Mouse (Mus musculus) gastrocnemius, postnatal 4 days (tissue): ENCODE measurements around the gene H2-D1. TPM values are rescaled to one million over a fixed set of nuclear protein-coding genes. Genes with fewer than 3 reads are reported as not detected.
"Not testable (repeated sequence)": the region's sequence is repeated elsewhere in the genome, so short reads cannot be mapped to it uniquely, and the experiment has no call there.

Experiments
- DNase-seq, 2 experiments: peaks; one replicate each; pipeline ENCODE4 v3.0.0; 2021 to 2022; ENCODE audit warnings: low spot score in 2 of 2, mixed read lengths in 2 of 2
- total RNA-seq, 2 experiments: library from RNA; stranded (reverse); gene quantifications; 2 replicates each; pipeline ENCODE4 v1.2.3; 2021

Gene H2-D1
- total RNA-seq, 2 experiments from 2014 or later, result 44.5 to 55.8 TPM

DNA sequence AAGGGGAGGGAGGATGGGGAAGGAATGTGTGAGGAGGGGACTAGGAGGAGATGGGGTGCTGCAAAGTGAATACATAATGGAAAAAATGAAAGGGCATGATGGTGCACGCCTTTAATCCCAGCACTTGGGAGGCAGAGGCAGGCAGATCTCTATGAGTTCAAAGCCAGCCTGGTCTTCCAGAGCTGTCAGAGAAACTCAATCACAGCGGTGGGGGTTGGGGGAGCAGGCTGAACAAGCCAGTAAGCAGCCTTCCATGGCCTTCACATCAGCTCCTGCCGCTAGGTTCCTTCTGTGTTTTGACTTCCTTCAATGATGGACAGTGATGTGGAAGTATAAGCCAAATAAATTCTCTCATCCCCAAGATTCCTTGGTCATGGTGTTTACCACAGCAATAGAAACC lies 7.2 kb upstream of the H2-D1 start:
- DNase-seq, result no peak

DNA sequence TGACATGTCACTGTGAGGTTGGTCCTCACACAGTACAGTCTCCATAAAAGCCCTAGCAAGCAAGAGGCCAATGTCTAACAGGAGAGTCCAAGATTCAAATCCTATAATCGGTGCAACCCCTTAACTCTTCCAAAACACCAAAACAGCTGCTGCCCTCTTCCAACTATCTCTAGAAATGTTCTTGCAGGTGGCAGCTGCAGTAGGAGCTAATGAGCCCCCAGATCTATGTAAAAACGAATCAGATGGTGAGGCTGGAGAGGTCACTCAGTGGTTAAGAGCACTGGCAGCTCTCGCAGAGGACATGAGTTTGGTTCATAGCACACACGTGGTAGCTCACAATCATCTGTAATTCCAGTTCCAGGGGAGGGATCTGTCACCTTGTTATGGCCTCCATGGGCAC lies 6.8 kb upstream of the H2-D1 start:
- no peak for DNase-seq

DNA sequence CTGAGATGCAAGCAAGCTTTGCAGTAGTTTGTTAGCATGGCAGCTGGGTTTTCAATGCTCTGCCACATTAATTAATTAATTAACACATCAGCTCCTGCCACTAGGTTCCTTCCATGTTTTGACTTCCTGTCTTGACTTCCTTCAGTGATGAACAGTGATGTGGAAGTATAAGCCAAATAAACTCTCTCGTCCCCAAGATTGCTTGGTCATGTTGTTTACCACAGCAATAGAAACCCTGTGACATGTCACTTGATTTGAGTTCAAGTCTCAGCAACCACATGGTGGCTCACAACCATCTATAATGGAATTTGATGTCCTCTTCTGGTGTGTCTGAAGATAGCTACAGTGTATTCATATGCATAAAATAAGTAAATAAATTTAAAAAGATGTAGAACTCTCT lies 5.2 kb upstream of the H2-D1 start:
- DNase-seq, result no peak

DNA sequence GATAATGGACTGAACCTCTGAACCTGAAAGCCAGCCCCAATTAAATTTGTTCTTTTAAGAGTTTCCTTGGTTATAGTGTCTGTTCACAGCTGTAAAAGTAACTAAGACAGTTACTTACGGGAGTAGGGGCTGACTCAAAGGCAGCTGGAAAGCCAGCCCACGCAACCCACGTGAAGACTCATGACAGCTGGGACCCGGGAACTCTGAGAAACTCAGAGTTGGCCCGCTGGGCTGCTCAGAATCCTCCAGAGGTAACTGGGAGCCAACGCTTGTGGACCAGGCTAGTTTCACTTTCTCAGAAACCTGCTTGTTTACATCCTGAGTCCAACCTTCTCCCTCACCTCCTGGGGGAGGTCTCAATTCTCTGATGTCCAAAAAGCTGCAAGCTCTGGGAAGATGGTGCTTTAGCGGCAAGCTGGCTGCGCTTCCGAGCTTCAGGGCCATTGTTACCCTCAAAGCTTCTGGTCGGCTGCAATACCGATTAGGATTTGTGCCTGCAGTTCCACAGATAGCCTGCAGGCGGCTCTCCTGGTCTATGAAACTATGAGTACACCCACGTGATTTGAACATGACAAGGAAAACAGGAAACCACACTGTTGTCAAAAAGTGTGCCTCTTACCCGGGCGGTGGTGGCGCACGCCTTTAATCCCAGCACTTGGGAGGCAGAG lies 4.6 kb upstream of the H2-D1 start:
- DNase-seq, result peak; percentile 81 to 92

DNA sequence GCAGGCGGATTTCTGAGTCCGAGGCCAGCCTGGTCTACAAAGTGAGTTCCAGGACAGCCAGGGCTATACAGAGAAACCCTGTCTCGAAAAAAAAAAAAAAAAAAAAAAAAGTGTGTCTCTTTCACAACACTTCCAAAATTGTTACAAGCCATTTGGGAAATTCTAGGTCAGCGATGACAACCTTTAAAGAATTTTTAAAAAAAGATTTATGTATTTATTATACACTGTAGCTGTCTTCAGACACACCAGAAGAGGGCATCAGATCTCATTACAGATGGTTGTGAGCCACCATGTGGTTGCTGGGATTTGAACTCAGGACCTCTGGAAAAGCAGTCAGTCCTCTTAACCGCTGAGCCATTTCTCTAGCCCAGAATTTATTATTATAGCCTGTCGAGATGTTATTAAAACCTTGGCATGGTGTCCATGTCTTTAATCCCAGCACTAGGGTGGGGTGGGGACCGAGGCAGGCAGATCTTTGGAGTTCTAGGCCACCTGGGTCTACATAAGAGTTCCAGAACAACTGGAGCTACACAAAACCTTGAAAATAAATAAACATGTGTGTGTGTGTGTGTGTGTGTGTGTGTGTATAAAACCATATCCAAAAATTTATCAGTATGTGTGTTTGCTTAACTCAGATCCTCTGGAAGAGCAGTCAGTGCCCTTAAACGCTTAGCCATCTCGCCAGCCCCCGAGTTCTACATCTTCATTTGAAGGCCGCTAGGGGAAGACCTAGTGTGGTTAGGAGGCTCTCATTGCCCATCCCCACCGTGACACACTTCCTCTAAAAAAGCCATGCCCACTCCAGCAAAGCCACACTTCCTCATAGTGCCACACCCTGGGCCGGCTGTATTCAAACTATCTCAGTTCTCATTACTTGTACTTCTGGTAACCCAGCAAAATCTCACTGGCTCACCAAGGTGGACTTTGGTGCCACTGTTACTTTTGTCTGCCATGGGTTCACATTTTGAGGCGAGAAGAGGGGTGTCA lies 3.7 kb upstream of the H2-D1 start:
- DNase-seq, result no peak

DNA sequence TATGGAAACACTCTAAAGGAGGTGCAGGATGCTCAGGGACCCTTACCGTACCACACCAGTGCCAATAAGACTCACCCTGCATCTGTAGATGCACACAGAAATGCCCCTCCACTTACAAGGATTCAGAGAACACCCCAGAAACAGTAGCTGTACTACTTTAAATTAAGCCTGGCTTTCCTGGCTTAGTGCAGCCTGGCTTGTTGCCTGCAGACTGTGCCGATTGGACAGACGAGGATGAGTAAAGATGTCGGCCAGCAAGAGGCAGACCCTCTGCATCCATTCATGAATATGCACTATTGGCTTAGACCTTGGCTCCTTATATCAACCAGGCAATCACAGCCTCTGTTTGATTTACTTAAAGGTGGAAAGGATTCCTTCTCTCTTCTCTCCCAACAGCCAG lies 2.9 kb upstream of the H2-D1 start:
- no peak for DNase-seq

DNA sequence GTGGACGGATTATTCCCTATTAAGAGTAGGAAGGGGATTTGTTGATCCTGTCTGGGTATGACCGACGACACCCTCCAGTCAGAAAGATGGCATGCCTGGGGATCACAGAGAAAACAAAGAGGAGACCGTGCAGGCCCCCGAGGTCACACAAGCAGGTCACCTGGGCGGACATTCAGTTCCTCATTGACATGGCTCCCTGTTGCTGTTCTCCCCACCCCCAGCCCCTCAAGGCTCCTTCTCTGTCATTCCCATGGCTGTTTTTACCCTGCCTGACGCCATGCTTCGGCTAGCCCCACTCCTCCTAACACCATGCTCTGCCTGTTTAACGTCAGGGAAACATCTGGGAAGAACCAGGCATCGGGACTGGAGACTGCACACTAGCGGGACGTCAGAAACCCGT lies 879 bp upstream of the H2-D1 start:
- DNase-seq, result no peak

DNA sequence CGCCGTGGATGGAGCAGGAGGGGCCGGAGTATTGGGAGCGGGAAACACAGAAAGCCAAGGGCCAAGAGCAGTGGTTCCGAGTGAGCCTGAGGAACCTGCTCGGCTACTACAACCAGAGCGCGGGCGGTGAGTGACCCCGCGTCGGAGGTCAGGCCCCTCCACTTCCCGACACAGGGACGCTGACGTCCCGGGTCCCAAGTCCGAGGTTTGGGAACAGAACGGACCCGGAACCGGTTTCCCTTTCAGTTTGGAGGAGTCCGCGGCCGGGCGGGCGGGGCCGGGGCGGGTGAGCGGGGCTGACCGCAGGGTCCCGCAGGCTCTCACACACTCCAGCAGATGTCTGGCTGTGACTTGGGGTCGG lies 973 bp downstream of the H2-D1 start:
- no peak for DNase-seq

DNA sequence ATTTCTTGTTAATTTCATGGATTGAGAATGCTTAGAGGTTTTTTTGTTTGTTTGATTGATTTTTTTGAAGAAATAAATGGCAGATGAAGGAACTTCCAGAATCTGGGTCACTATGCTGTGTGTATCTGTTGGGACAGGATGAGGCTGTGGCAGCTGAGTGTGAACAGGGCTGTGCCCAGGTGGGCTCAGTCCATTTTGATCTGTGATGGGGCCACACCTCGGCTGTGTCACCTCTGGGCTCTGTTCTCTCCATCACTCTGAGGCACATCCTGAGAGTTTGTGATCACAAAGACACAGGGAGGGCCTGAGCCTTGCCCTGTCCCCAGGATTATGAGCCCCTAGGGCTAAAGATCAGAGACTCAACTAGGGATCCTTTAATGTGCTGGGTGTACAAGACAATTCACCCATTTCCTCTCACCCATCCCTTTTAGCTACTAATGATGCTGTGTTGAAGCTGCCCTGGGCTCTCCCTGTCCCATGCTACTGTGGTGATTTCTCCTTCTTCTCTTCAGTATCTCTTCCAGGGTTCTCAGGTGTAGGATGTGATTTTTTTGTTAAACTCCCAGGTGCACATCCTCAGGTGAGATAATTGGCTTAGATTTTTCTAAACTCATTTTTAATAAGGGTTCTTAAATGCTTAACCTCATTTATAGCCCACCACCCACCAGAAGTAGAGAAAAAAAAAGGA lies 5.0 kb downstream of the H2-D1 start:
- no peak for DNase-seq

DNA sequence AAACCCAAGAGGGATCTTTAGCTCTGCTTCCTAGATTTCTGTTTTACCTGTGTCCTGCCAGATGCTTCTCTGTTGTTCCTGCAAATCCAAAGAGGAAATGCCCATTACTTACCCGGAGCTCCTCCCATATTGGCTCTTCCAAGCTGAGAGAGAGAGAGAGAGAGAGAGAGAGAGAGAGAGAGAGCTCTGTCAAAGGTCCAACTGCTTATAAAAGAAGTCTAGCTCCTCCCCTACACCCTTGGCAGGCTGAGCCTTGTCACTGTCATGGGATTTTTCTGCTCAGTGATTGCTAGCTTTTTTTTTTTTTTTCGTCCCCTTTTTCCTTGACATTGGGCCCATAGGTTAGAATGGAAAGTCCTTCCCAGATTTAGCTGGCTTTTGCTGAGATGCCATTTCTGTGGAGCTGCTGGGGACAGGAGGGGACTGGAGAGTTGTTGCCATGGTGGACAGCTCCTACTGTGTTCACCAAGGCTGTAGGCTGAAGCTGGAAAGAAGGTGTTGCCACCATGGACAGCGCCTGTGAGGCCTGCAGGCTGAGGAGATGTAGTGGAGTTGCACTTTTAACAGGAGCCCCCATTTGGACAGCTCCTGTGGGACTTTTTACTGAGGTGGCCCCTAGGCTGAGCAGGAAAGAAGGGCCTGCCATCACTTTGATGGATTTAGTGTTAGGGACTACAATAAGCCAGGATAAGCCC lies 7.3 kb downstream of the H2-D1 start:
- no peak for DNase-seq

DNA sequence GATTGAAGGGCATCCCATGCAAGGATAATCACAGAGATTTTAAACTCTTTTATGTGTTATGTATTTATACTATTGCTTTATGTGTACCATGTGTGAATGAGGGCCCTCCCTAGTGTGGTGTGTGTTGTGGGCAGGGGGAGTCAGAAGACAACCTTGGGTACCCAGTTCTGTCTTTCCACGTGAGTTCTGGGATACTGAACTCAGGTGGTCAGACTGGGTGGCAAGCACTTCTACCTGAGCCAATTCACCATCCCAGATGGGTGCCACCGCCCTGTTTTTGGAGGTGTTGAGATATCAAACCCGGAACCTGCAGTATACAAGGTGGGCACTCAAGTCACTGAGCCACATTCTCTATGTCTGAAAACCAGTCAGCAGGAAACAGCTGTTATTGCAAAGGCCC lies 9.7 kb downstream of the H2-D1 start:
- no peak for DNase-seq

DNA sequence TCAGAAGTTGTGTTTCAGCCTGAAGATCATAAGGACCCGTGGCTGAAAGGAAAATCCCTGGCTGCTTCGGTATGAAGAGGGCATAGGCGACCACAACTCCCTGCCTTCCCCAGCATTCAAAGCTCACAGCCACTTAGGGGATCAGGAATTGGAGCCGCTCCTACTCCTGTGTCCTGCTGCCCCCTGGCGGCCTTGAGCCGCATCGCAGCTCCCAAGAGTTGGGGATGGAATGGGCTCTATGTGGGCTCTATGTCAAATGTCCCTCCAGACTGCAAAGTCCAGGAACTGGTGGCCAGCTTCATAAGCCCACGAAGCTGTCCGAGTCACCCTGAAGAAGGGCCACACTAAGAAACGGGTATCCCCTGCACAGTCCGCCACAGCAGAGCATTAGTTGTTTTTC lies 12.2 kb downstream of the H2-D1 start:
- peak; percentile 81 to 84 for DNase-seq

DNA sequence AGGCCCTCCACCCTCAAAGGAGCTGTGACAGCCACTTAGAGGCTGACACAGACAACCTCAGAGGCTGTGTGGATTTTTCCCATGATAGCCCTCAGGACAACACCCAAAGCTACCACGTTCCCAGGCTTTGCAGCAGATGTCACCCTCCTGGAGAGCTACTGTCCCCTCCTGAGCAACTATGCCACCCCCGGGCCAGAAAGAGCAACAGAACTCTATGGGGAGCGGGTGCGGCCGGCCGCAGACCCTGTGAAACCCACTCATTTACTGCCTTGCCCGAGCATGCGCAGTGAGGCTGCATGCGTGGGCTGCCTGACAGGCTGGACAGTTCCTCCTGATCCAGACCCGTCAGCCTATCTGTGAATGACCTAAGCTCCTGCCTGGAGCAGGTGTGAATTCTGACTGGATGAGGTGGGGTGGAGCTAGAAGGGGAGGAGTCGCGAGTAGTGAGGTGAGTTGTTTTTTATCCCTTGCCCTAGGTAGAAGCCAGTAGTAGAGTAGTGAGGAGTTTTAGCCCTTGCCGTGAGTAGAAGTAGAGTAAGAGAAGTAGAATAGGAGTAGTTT lies 13.9 kb downstream of the H2-D1 start:
- DNase-seq, result no peak

DNA sequence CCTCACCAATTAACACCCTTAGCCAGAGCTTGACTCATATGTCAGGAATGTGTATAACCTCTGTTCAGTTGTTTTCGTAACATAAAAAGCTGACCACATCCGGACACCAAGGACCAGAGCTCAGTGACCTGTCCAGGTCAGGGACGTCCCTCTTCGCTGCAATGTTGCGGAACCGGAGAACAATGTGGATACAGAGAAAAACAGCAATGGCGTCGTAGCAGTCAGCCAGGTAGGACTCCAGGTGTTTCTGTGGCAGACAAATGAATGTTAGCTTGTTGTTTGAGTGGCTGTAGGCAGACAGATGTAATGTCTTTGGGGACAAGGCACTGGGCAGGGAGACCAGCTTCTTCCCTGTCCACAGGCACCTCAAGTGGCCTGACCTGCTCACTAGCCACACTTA lies 15.5 kb downstream of the H2-D1 start:
- DNase-seq, result no peak

DNA sequence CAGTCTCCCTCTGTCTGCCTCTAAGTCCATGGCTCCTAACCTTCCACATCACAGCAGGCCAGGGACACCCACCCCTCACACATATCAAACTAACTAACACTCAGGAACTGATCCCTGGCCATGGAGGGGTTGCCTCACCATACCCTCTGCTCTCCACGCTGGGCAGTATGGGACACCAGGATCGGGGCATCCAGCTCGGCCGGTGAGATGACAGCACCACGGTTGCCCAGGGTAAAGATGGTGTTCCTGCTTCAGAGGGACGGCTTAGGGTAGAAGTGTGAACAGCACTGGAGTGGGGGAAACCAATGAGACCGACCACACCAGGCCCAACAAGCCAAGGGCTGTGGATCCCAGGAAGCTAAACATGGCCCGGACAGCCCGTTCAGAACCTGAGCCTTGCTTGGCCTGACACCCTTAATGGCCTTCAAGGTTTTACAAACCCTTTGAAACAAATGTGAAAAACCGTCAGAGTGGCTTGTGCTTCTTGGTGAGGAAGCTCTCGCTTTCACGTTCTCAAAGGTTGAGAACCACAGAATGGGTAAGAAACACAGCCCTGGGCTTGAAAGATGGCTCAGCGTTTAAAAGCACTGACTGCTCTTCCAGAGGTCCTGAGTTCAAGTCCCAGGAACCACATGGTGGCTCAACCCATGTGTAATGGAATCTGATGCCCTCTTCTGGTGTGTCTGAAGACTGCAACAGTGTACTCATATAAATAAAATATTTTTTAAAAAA lies 16.6 kb downstream of the H2-D1 start:
- DNase-seq, result no peak

DNA sequence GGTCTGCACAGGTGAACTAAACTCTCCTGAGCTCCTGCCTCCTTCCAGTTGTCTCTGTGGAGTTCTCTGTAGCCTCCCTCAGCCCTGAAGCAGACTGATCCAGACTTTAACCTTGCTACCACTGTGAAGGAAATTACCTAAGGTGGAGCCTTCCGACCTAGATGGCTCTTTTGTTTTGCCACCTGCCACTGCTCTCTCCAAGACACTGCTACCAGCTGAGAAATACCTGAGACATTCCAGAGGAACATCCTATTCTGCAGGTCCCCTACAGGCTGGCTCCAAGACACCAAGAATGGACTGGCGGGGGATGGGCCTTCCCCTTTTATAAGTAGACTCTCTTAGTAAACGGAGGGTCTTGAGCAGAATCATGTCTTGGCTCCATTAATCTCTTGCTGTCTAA lies 17.7 kb downstream of the H2-D1 start:
- DNase-seq, result no peak

DNA sequence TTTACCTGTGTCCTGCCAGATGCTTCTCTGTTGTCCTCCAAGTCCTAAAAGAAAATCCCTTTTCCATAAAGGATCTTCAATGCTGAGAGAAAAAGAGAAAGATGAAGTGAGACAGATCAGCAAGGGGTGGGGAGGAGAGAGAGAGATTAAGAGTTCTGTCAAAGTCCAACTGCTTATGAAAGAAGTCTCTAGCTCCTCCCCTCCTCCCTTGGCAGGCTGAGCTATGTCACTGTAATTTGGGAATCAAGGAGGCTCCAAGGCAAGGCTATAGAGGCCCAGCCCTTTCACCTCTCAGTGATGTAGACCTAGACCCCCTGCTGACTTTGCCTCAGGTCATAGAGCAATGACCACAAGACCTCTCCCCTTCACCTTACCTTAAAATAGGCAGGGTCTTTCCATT lies 22.9 kb downstream of the H2-D1 start:
- no peak for DNase-seq

DNA sequence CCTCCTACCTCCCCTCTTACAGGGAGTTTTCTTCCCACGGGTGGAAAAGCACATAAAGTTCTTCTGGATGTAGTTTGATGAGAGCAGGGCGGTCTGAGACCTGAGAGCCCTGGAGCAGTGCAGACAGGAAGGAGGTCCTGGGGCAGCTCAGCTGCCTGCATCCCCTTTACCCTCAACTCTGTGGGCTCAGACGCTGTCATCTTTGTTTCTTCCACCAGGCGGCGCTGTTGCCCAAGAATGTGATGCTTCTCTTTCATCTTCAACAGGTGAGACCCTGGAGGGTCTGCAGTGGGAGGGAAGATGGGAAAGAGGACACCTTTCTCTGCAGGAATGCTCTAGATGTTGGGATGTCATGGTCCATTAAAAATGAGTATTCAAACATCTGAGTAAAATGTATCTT lies 33.3 kb downstream of the H2-D1 start:
- peak in 1 of 2 experiments; percentile 42 for DNase-seq

DNA sequence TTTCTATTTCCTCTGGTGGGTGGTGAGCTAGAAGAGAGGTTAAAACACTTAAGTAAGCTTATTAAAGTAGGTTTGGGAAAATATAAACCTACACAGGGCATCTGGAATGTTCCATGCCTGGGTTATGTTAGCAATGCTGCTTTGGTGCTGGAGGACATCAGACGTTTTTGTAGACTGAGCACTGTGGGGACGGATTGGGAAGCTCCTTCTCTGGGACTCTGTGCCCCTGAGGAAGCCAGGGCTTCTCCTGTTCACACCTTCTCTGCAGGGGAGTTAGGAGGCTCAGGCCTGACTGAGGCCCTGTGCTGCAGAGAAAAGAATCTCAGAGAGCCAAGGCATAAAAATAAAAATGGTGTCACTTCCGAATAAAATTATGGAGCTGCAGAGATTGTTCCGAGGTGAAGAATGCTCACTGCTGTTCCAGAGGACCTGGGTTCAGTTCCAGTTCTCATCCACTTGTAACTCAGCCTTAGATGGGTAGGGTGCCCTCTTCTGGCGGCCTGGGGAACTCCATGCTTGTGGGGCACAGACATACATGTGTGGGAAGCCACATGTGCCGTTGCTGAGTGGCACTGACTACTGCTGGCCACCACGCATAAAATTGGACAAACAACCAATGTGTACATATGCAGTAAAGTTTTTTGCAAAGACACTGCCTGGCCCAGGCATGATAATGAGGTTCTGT lies 37.9 kb downstream of the H2-D1 start:
- not testable (repeated sequence) for DNase-seq
